Mouse (Mus musculus): ENCODE results near the gene Enpp6. TPM values are rescaled to one million over a fixed set of nuclear protein-coding genes. Genes with fewer than 3 reads are reported as not detected.

The Enpp6 gene
- polyA plus RNA-seq, 1 experiment from 2014 or later, result 1.5 TPM

- Histone ChIP-seq H3K27me3 (ENCODE audit: control insufficient read depth, insufficient read depth, low read length) (no peaks in the 10 kb centered on the region), H3K9me3 (ENCODE audit: control insufficient read depth, low read length) (no peaks in the 10 kb centered on the region), H3K36me3 (ENCODE audit: control insufficient read depth, insufficient read depth, low read length) (no peaks in the 10 kb centered on the region), H3K4me3 (ENCODE audit: low read length) (no peak overlapping the region), H3K9ac (ENCODE audit: low read depth, low read length) (no peak overlapping the region), H3K4me1 (ENCODE audit: control insufficient read depth, insufficient read depth, low read length) (no peaks in the 10 kb centered on the region), H3K4me2 (replicated peaks; ENCODE audit: low read depth, low read length) (no peak overlapping the region), H3K27ac (ENCODE audit: low read depth, low read length) (no peak overlapping the region)
- WGBS, result 84% methylated on average over 9 of the region's 9 CpGs
- ATAC-seq (ENCODE audit: low FRiP score, low TSS enrichment), result no peak
Measured at GRCm38 (mm10) chr8:47067121-47067520, 80.4 kb downstream of the Enpp6 start.

GRCm38 (mm10) chr8:47069634-47070033 lies 82.9 kb downstream of the Enpp6 start:
- H3K9me3 ChIP-seq (ENCODE audit: control insufficient read depth, low read length), result no peaks in the 10 kb centered on the region
- H3K4me2 ChIP-seq (replicated peaks; ENCODE audit: low read depth, low read length), result no peak overlapping the region
- no peak for ATAC-seq (ENCODE audit: low FRiP score, low TSS enrichment)
- H3K36me3 ChIP-seq (ENCODE audit: control insufficient read depth, insufficient read depth, low read length), result no peaks in the 10 kb centered on the region
- no peaks in the 10 kb centered on the region for H3K27me3 ChIP-seq (ENCODE audit: control insufficient read depth, insufficient read depth, low read length)
- no peak overlapping the region for H3K4me3 ChIP-seq (ENCODE audit: low read length)
- H3K9ac ChIP-seq (ENCODE audit: low read depth, low read length), result no peak overlapping the region
- H3K4me1 ChIP-seq (ENCODE audit: control insufficient read depth, insufficient read depth, low read length), result no peaks in the 10 kb centered on the region
- WGBS, result 75% methylated on average over 3 of the region's 3 CpGs
- no peak overlapping the region for H3K27ac ChIP-seq (ENCODE audit: low read depth, low read length)

- Histone ChIP-seq H3K4me3 (ENCODE audit: low read length) (no peak overlapping the region), H3K27me3 (ENCODE audit: control insufficient read depth, insufficient read depth, low read length) (no peaks in the 10 kb centered on the region), H3K9ac (ENCODE audit: low read depth, low read length) (no peak overlapping the region), H3K27ac (ENCODE audit: low read depth, low read length) (no peak overlapping the region), H3K4me1 (ENCODE audit: control insufficient read depth, insufficient read depth, low read length) (no peaks in the 10 kb centered on the region), H3K4me2 (replicated peaks; ENCODE audit: low read depth, low read length) (no peak overlapping the region), H3K9me3 (ENCODE audit: control insufficient read depth, low read length) (no peaks in the 10 kb centered on the region), H3K36me3 (ENCODE audit: control insufficient read depth, insufficient read depth, low read length) (no peaks in the 10 kb centered on the region)
- no peak for ATAC-seq (ENCODE audit: low FRiP score, low TSS enrichment)
- 86% methylated on average over 5 of the region's 5 CpGs for WGBS
Measured at GRCm38 (mm10) chr8:47072001-47072400, 85.3 kb downstream of the Enpp6 start.

- no peaks in the 10 kb centered on the region for H3K27me3 ChIP-seq (ENCODE audit: control insufficient read depth, insufficient read depth, low read length)
- no peak overlapping the region for H3K9ac ChIP-seq (ENCODE audit: low read depth, low read length)
- H3K4me2 ChIP-seq (replicated peaks; ENCODE audit: low read depth, low read length), result no peak overlapping the region
- H3K4me3 ChIP-seq (ENCODE audit: low read length), result no peak overlapping the region
- H3K9me3 ChIP-seq (ENCODE audit: control insufficient read depth, low read length), result no peaks in the 10 kb centered on the region
- no peaks in the 10 kb centered on the region for H3K4me1 ChIP-seq (ENCODE audit: control insufficient read depth, insufficient read depth, low read length)
- WGBS, result 87% methylated on average over 6 of the region's 6 CpGs
- no peak for ATAC-seq (ENCODE audit: low FRiP score, low TSS enrichment)
- H3K36me3 ChIP-seq (ENCODE audit: control insufficient read depth, insufficient read depth, low read length), result no peaks in the 10 kb centered on the region
- no peak overlapping the region for H3K27ac ChIP-seq (ENCODE audit: low read depth, low read length)
Measured at GRCm38 (mm10) chr8:47075941-47076555, 89.4 kb downstream of the Enpp6 start.

GRCm38 (mm10) chr8:47080037-47080436 lies 93.3 kb downstream of the Enpp6 start:
- no peaks in the 10 kb centered on the region for H3K36me3 ChIP-seq (ENCODE audit: control insufficient read depth, insufficient read depth, low read length)
- 48% methylated on average over 4 of the region's 4 CpGs for WGBS
- no peaks in the 10 kb centered on the region for H3K9me3 ChIP-seq (ENCODE audit: control insufficient read depth, low read length)
- no peak overlapping the region for H3K4me3 ChIP-seq (ENCODE audit: low read length)
- H3K9ac ChIP-seq (ENCODE audit: low read depth, low read length), result no peak overlapping the region
- no peak overlapping the region for H3K27ac ChIP-seq (ENCODE audit: low read depth, low read length)
- peaks cover 5% of the 10 kb centered on the region; the same call in 1 of the 2 replicates for H3K4me1 ChIP-seq (ENCODE audit: control insufficient read depth, insufficient read depth, low read length)
- H3K27me3 ChIP-seq (ENCODE audit: control insufficient read depth, insufficient read depth, low read length), result no peaks in the 10 kb centered on the region
- H3K4me2 ChIP-seq (replicated peaks; ENCODE audit: low read depth, low read length), result no peak overlapping the region
- ATAC-seq (ENCODE audit: low FRiP score, low TSS enrichment), result peak; percentile 69; the same call in 1 of the 2 replicates

GRCm38 (mm10) chr8:47082201-47083027 lies 95.7 kb downstream of the Enpp6 start:
- Histone ChIP-seq H3K27me3 (ENCODE audit: control insufficient read depth, insufficient read depth, low read length) (no peaks in the 10 kb centered on the region), H3K9me3 (ENCODE audit: control insufficient read depth, low read length) (no peaks in the 10 kb centered on the region), H3K36me3 (ENCODE audit: control insufficient read depth, insufficient read depth, low read length) (no peaks in the 10 kb centered on the region), H3K4me1 (ENCODE audit: control insufficient read depth, insufficient read depth, low read length) (peaks cover 5% of the 10 kb centered on the region; the same call in 1 of the 2 replicates), H3K27ac (ENCODE audit: low read depth, low read length) (peak overlapping the region; percentile 24; the same call in 1 of the 2 replicates), H3K4me3 (ENCODE audit: low read length) (no peak overlapping the region), H3K4me2 (replicated peaks; ENCODE audit: low read depth, low read length) (no peak overlapping the region), H3K9ac (ENCODE audit: low read depth, low read length) (no peak overlapping the region)
- ATAC-seq (ENCODE audit: low FRiP score, low TSS enrichment), result no peak
- 72% methylated on average over 22 of the region's 22 CpGs for WGBS

- Histone ChIP-seq H3K4me1 (ENCODE audit: control insufficient read depth, insufficient read depth, low read length) (no peaks in the 10 kb centered on the region), H3K27ac (ENCODE audit: low read depth, low read length) (no peak overlapping the region), H3K9me3 (ENCODE audit: control insufficient read depth, low read length) (no peaks in the 10 kb centered on the region), H3K27me3 (ENCODE audit: control insufficient read depth, insufficient read depth, low read length) (no peaks in the 10 kb centered on the region), H3K4me3 (ENCODE audit: low read length) (no peak overlapping the region), H3K4me2 (replicated peaks; ENCODE audit: low read depth, low read length) (no peak overlapping the region), H3K9ac (ENCODE audit: low read depth, low read length) (no peak overlapping the region), H3K36me3 (ENCODE audit: control insufficient read depth, insufficient read depth, low read length) (no peaks in the 10 kb centered on the region)
- 61% methylated on average over 8 of the region's 8 CpGs for whole genome bisulfite sequencing
- ATAC-seq (ENCODE audit: low FRiP score, low TSS enrichment), result no peak
Measured at GRCm38 (mm10) chr8:47090021-47090420, 103.3 kb downstream of the Enpp6 start.

GRCm38 (mm10) chr8:47105617-47106016 lies 118.9 kb downstream of the Enpp6 start:
- no peak overlapping the region for H3K9ac ChIP-seq (ENCODE audit: low read depth, low read length)
- no peaks in the 10 kb centered on the region for H3K27me3 ChIP-seq (ENCODE audit: control insufficient read depth, insufficient read depth, low read length)
- no peaks in the 10 kb centered on the region for H3K4me1 ChIP-seq (ENCODE audit: control insufficient read depth, insufficient read depth, low read length)
- 28% methylated on average over 2 of the region's 2 CpGs for WGBS
- peaks cover 3% of the 10 kb centered on the region; the same call in 1 of the 2 replicates for H3K9me3 ChIP-seq (ENCODE audit: control insufficient read depth, low read length)
- no peak overlapping the region for H3K4me3 ChIP-seq (ENCODE audit: low read length)
- no peak overlapping the region for H3K4me2 ChIP-seq (replicated peaks; ENCODE audit: low read depth, low read length)
- ATAC-seq (ENCODE audit: low FRiP score, low TSS enrichment), result no peak
- no peaks in the 10 kb centered on the region for H3K36me3 ChIP-seq (ENCODE audit: control insufficient read depth, insufficient read depth, low read length)
- no peak overlapping the region for H3K27ac ChIP-seq (ENCODE audit: low read depth, low read length)

- 70% methylated on average over 17 of the region's 17 CpGs for WGBS
- H3K27ac ChIP-seq (ENCODE audit: low read depth, low read length), result no peak overlapping the region
- H3K4me1 ChIP-seq (ENCODE audit: control insufficient read depth, insufficient read depth, low read length), result no peaks in the 10 kb centered on the region
- H3K4me3 ChIP-seq (ENCODE audit: low read length), result no peak overlapping the region
- peaks cover 3% of the 10 kb centered on the region; the same call in 1 of the 2 replicates for H3K9me3 ChIP-seq (ENCODE audit: control insufficient read depth, low read length)
- no peak overlapping the region for H3K9ac ChIP-seq (ENCODE audit: low read depth, low read length)
- no peak for ATAC-seq (ENCODE audit: low FRiP score, low TSS enrichment)
- no peak overlapping the region for H3K4me2 ChIP-seq (replicated peaks; ENCODE audit: low read depth, low read length)
- no peaks in the 10 kb centered on the region for H3K36me3 ChIP-seq (ENCODE audit: control insufficient read depth, insufficient read depth, low read length)
- H3K27me3 ChIP-seq (ENCODE audit: control insufficient read depth, insufficient read depth, low read length), result no peaks in the 10 kb centered on the region
Measured at GRCm38 (mm10) chr8:47114133-47114796, 127.6 kb downstream of the Enpp6 start.

Data from kidney, embryonic 14.5 days (tissue).